Mouse (Mus musculus) left cerebral cortex, postnatal 10 days (tissue): Measurements from ENCODE around the gene Spock1. TPM values are rescaled to one million over a fixed set of nuclear protein-coding genes. Genes with fewer than 3 reads are reported as not detected.
A peak's percentile ranks its signal among the peaks of the same experiment; 100 is the strongest.

Source experiments
- DNase-seq, 2 experiments: peaks; one replicate each; pipeline ENCODE4 v3.0.0; 2021 to 2022; ENCODE audit warnings: low spot score in 2 of 2, mixed read lengths in 1 of 2; ENCODE audit errors: extremely low spot score in 1 of 2
- intact Hi-C: fragments of 180-260 bp; cut with DNase I; formaldehyde crosslinking; loops from one replicate; pipeline ENCODE4 v1.15.1; 2025
- total RNA-seq, 2 experiments: library from RNA; stranded (reverse); gene quantifications; 2 replicates each; pipeline ENCODE4 v1.2.3; 2021

Spock1 gene
- total RNA-seq, result 100 to 1,000 TPM; 276 to 302 TPM

DNA sequence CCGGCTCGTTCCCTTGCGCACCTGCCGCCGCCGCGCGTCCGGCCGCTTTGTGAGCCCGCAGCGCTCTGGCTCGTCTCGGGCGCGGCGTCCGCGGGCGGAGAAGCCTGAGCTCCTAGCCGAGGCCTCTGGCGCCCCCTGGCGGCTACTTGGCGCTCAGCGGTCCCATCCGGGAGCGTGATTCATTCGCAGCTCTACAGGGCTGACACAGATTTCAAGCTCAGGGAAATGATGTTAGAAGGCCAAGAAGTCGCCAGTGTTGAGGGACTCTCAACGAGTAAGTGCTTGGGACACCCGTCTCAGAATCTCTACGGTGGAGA lies at the start of gene Spock1:
Spock1 (minus strand) TSS at position 67 of the 317 bp plus-strand sequence.
- DNase-seq, result peak; percentile 87 to 91
- intact Hi-C loops, result loop anchor here (5.0 to 10.0 kb wide), 5 partner anchors 66 to 626 kb away; no protein-coding TSS in a partner anchor

DNA sequence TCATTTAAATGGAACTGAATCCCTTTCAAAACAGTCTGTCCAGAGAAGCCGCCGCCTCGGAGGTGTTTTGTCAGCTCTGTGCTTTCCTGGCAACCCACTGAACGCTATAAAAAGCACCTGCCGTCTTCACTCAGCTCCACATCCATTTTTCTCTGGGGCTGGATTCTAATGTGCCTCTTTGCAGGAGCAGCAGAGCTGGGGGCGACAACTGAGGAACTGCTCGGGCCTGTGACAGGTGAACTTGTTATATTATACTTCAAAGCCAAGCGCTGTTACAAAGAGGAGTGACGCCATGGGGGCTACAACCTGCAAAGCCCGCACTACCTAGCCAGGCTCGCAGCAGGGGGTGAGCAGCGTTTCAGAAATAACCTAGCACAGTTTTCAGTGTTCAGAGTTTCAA lies 42.0 kb upstream of the Spock1 start:
- DNase-seq, result peak in 1 of 2 experiments; percentile 38
- intact Hi-C loops, result no loop called here

DNA sequence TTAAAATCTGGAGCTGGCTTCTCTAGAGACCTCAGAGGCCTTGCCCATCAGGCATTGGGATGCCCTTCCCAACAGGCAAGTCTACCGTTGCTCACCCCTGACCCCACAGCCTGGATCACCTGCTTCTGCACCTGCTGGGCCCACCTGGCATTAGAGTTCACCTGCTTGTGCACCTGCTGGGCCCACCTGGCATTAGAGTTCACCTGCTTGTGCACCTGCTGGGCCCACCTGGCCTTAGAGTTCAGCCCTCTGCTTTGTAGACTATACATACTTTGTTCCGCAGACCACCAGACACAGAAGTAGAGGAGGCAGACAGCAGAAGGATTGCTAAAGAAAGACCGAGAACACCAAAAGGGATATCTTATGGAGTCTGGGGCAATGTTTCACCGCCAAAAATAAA lies 41.4 kb upstream of the Spock1 start:
- DNase-seq, result peak in 1 of 2 experiments; percentile 42
- intact Hi-C loops, result no loop called here

DNA sequence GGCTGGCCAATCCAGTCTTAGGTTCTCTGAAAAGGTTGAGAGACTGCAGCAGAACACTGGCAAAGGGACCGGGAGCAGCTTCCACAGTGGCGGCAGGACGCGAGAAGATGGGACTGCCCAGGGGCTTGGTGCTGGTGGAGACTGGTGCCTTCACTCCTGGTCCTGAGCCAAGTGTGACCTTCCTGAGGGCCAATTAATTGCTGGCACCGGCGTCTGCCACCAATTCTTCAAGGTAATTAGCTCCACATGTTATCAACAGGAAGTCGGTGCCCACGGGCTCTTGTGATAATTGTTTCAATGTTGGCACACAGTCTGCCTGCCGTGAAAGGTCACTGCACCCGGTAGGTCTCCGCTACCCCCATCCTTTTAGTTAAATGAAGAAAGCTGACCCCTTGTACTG lies 37.1 kb upstream of the Spock1 start:
- DNase-seq, result peak in 1 of 2 experiments; percentile 44

DNA sequence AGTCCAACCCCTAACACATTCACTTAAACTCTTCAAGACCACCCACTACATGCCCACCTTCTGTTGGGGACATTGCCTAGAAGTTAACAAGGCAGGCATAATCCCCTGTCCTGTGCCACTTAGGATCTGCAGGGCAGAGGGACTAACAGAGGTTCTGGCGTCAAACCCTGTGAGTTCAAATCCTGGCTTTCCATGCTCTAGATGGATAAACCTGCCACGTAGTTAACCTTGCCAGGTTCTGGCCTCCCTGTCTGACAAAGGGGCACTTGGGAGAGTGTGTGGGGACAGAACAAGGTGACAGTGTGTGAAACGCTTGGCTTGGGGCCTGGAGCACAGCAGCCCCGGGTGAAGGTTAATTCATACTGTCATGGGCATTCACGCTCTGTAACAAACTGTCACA lies 36.3 kb upstream of the Spock1 start:
- DNase-seq, result no peak
- intact Hi-C loops, result no loop called here

More for the DNA sequence above, 37.1 kb upstream of the Spock1 start:
- intact Hi-C loops, result no loop called here

DNA sequence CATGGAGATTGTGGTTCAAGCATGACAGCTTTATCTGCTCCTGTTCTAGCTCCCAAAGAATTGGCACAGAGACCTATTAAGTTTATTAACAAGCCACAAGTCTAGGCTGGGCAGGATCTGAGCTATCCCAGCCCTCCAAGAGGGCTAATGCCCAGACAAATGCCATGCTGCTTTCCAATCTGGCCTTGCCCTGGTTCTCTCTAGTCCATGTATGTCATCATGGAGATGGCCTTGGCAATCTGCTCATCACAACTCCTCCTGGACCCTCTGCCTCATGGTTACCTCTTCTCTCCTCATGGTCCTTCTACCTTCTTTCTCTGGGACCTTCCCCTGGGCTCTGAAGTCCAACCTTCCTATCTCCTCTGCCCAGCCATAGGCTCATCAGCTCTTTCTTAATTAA lies 35.8 kb upstream of the Spock1 start:
- intact Hi-C loops, result no loop called here
- no peak for DNase-seq

DNA sequence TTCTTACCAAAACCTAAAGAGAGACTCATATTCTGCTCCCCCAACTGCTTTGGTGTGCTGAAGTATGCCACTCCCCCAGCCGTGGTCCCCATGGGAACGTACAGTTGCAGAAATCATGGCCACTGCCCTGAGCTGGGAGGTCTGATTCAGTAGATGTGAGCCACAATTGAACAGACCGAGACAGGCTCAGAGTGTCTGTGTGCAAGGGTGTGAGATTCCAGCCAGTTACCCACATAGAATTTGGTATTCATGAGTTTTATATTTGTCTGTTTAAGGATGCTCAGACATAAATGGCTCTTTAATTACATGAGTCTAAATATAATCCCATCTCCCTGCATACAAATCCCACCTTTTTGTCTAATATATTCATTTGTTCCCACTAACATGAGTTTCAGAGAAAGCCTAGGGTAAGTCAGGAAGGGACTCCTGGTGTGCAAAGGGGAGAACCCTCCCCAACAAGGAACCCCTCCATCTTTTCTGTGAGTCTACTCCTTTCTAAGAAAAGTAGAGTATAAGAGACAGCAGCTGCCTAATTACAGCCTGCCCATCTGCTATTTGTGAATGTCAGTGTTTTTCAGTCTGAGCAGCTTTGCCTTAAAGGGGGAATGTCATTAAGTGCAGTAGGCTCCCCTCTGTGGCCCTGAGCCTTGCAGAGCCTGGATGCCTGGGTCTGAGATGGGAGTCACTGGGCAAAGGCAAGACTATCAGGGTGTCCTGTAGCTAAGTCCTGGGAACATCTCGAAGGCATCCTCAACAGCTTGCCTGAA lies 29.5 kb upstream of the Spock1 start:
- DNase-seq, result peak; percentile 40 to 51
- intact Hi-C loops, result no loop called here

DNA sequence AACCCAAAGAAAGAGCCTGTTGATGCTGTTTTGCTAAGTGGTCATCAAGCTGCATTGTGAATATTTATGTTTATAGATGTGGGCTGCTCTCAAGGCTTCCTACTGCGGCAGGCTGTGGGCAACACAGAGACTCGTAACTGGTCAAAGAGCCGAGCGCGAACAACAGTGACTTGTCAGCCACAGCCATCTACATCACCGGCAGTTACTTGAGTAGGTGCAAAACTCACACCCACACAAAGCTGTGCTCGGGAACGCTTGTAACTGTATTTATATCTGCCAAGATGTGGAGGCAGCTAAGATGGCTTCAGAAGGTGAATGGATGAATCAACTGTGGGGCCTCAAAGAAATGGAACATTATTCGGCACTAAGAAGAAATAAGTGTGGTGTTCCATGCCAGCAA lies 23.9 kb upstream of the Spock1 start:
- intact Hi-C loops, result no loop called here
- DNase-seq, result no peak

DNA sequence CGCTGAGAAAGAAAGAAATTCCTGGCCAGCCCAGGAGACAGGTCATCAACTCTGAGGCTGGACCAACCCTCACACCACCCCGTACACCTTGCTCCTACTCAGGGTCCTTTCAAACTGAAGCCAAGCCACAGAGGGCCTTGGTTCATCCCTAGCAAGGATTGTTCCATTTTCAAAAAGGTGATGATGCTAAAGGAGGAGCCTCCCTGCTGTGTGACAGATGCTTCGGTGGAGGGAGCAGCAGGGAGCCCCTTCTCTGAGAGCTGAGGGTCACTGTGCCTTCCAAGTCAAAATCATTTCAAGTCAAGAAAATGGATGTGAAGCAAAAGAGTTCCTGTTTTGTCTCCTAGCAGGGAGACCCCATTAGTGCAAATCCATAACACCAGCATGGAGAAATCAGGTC lies 23.2 kb upstream of the Spock1 start:
- intact Hi-C loops, result no loop called here
- no peak for DNase-seq

DNA sequence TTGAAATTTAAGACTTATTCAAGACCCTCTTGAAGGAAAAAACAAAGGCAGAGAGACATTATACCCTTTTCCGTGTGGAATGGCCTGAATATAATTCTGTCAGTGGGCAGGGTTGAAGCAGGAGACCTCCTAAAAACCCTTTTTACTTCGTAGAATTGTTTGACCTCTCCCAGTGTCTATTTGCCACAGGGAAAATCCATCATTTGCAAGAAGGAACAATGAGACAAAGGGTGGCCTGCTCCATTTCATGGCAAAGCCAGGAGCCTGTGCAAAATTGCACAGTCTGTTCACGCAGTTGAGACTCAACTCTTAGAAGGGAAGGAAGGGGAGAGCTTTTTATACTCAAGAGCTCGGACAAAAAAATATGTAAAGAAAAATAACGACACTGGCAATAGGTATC lies 22.6 kb upstream of the Spock1 start:
- intact Hi-C loops, result no loop called here

DNA sequence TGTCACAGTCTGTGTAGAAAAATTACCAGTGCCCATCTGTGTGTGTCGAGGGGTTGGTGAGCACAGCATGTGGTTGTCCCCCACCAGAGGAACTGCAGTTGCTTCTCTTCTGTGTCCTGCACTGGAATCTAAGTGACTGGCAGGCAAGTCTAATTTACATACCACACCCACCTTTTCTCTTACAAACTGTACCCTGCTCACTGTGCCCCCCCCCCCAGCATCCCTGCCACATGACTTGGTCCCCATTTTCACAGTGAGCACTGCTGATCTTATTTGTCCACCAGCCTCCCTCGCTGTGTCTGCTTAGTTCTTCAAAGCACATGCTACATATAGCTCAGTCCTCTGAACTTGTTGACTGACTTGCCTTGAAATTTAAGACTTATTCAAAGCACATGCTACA lies 22.2 kb upstream of the Spock1 start:
- DNase-seq, result no peak
- intact Hi-C loops, result no loop called here

More for the DNA sequence above, 22.6 kb upstream of the Spock1 start:
- DNase-seq, result no peak

DNA sequence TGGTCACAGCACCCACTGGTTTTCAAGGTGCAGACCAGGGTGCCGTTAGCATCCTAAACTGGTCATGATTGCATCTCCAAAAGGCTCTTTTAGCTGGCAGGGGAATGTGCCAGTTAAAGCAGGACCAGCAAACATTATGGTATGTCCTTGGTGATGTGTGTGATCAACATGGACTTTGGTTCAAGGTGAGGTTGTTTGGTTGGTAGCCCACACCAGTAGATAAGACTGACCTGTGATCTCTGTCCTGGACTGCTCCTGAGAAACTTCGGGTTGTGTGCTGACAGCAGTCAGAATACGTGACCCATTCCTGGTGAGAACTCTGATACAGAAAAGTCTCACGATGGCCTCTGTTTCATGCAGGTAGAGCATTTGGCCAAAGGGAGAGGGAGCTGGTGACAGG lies 11.8 kb upstream of the Spock1 start:
- intact Hi-C loops, result no loop called here
- no peak for DNase-seq

DNA sequence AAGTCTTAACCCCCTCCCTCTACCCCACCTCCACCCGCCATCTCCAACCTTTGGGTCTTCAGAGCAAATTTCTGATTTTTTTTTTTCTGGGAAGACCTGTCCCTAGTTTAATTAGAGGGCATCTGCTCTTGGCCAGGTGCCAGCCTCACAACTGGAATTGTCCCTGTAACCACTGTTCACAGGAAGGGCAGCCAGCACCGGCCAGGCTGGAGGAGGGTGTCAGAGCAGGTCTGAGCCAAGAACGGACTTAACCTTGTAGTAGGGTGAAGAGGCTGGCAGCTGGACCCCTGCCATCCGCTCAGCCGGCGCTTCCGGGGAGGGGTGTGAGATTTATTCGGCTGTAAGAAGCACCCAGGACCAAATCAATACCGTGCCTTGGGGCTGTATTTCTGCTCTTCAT lies 3.0 kb upstream of the Spock1 start:
- DNase-seq, result peak in 1 of 2 experiments; percentile 62
- intact Hi-C loops, result no loop called here

DNA sequence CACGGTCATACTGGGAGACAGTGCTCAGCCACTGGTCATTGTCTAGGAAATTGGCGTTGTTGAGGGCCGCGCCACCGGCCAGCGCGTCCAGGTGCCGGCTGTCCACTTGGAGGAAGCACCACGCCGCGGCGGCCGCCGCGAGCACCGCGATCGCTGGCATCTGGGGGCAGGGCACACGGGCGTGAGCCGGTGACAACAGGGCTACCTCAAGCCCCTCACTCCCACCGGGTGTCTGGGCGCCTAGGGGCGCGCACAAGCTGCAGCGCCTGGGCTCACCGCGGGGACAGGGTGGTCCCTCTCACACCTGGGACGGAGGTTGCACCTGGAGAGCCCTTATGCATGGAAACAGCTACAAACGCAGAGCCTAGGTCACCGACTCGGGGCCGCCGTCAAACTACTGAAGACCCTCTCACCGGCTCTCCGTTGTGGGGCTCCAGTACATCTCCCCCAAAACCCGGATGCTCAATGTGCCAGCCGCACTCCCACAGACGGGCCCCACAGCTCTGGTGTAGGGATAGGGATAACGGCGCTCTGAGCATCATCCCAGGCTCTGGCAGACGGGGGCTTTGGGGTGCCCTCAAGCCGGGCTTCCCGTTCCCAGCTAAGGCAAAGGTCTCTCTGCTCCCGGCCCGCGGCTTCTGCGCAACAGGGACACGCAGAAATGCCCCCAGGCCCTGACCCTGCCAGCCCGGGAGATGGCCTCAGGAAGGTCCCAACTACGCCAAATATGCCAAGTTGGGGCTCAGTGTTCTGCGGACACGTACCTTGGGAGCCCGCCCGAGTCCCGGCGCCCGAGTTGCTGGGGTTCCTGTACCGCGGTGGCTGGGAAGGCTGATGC lies 485 bp downstream of the Spock1 start:
- intact Hi-C loops, result loop anchor here (5.0 to 10.0 kb wide), 5 partner anchors 65 to 625 kb away; no protein-coding TSS in a partner anchor
- peak in 1 of 2 experiments; percentile 40 for DNase-seq

DNA sequence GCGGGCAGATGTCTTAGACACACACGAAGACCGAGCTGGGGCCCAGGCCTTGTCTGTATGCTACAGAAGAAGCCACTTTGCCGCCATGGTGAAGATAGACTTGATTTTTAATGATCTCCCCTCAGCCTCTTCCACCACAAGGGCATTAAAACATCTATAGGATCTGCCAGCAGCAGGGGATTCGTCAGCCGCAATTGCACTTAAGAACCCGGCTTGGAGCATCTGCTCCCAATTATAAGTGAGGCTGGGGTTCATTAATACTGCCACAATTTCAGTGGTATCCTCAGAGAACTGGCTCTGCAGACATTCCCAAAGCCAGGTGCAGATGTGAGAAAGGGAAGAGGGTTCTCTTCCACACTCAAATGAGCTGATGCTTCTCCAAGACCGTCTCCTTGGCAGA lies 13.5 kb downstream of the Spock1 start:
- no peak for DNase-seq
- intact Hi-C loops, result no loop called here

DNA sequence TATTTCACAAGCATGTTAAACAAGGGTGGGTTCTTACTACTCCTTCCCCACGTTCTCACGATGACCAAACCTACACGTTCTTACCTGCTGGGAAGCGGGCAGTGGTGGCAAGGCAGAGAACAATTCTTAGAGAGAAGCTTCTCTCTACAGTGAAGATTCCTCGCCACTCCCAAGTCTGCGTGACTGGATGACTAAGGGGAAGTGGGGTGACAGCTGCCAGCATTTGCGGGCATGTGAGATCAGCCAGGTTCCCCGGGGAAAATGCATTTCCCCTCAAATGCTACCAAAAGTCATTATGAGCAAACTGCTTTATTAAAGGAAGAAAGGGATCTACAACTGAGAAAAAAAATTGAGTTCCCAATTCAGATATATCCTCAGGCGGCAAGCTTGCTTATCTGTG lies 18.4 kb downstream of the Spock1 start:
- DNase-seq, result no peak
- intact Hi-C loops, result loop anchor here (5.0 kb wide), 1 partner anchor 1212 kb away; no protein-coding TSS in a partner anchor

DNA sequence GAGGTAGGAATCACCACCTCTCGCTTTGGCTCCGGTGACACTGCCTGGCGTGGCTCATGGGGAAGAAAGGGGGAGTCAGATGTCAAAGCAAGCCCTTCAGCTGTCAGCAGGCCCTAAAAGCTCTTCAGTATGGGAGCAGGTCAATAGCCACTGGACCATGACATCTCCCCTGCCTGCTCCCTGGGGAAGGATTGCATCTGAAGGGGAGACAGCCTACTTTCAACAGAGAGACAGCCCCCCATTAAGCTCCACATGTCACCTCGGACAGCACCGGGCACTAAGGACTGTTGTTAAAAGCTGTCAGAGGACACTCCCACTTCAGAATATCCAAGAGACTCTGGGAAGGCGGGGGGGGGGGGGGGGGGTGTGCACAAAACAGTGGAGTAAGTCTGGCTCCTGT lies 19.1 kb downstream of the Spock1 start:
- intact Hi-C loops, result loop anchor here (5.0 kb wide), 1 partner anchor 1212 kb away; no protein-coding TSS in a partner anchor
- no peak for DNase-seq

DNA sequence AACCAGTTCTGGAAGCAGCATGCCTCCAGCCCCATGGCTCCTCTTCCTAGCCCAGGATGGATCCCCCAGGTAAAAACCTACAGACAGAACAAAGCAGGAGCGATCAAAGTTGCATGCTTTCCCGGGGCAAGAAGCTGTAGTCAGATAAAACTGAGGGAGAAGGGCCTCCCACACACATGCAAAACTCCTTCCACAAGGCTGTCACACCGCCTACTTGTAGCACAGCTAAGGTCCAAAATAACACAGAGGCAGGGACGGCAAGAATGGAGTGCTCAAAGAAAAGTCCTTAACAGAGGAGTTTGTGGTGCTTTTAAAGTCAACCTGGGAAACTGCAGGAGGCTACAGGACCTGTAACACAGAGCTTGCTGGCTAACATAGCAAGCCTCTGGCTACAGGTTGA lies 28.3 kb downstream of the Spock1 start:
- peak in 1 of 2 experiments; percentile 31 for DNase-seq

DNA sequence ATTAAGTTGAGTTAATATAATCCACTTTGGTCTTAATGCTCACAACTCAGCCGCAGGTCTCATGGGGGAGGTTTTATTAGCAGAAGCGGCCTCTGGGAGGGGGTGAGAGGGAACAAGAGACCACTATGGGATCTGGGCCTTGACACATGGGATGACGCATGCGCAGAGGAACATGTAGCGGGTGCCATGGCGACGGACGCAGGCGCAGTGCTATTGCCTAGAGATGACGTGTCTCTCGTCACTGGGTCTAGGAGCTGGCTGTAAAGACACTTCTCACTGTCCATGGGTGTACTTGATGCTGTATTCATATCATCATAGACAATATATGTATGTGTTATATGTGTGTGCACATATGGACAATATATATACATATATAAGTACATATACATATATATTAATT lies 29.3 kb downstream of the Spock1 start:
- DNase-seq, result peak in 1 of 2 experiments; percentile 24
- intact Hi-C loops, result no loop called here

More for the DNA sequence above, 28.3 kb downstream of the Spock1 start:
- intact Hi-C loops, result no loop called here

DNA sequence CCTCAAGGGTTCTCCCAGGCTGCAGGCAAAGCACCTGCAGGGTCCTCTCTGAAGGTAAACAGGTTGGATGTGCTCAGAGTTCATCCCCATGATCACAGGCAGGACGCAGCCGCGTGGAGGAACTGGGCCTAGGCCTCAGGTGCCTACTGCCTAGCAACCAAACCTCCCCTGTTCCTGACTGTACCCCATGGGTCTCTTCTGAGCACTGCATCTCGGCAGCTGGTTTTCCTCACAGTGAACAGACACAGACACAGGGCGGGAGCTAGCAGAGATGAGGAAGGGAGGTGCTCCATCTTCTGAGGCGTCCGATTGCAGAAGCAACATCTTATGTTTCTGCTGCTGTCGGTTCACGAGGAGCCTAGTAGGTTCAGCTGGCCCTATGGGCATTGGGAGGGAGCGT lies 30.4 kb downstream of the Spock1 start:
- no peak for DNase-seq
- intact Hi-C loops, result no loop called here
